Mouse (Mus musculus) neutrophil, adult 5-6 weeks (primary cell): ENCODE results near the gene Kifc3. TPM values are rescaled to one million over a fixed set of nuclear protein-coding genes. Genes with fewer than 3 reads are reported as not detected.
"Not testable (repeated sequence)": the region's sequence is repeated elsewhere in the genome, so short reads cannot be mapped to it uniquely, and the experiment has no call there.

ENCODE experiments used
- ATAC-seq: fragments of 151-379, 151-347 bp; 2 replicates; pipeline ENCODE4 v1.8.0; 2017; ENCODE audit warnings: mild to moderate bottlenecking, moderate TSS enrichment; ENCODE audit not compliant: insufficient number of reproducible peaks, poor library complexity, low FRiP score, severe bottlenecking; ENCODE audit errors: extremely low read depth
- total RNA-seq: library from RNA; stranded (forward); fragments of 200-1000 nt; gene quantifications from 2 replicates; pipeline ENCODE4 v1.2.3, GENCODE M21; 2017

The Kifc3 gene
- total RNA-seq = 1.2 and 2.2 TPM in 2 replicates

GRCm38 (mm10) chr8:95202649-95203275, at the start of gene Kifc3:
TSS of gene Kifc3 (minus strand) at chr8:95202812.
- no peak for ATAC-seq

- ATAC-seq = no peak
These were observed 49.4 kb upstream of the Kifc3 start for GRCm38 (mm10) chr8:95252056-95252455.

- no peak for ATAC-seq
These were observed 47.2 kb upstream of the Kifc3 start for GRCm38 (mm10) chr8:95249847-95250246.

GRCm38 (mm10) chr8:95247277-95247676, 44.7 kb upstream of the Kifc3 start:
- no peak for ATAC-seq

GRCm38 (mm10) chr8:95245180-95245579, 42.6 kb upstream of the Kifc3 start:
- peak; percentile 69; the same call in 1 of the 2 replicates for ATAC-seq

GRCm38 (mm10) chr8:95243853-95244252, 41.2 kb upstream of the Kifc3 start:
- no peak for ATAC-seq

GRCm38 (mm10) chr8:95242826-95243571, 40.4 kb upstream of the Kifc3 start:
- ATAC-seq = no peak

- no peak for ATAC-seq
These were observed 39.6 kb upstream of the Kifc3 start for GRCm38 (mm10) chr8:95242099-95242825.

- ATAC-seq = peak; percentile 64; the same call in 1 of the 2 replicates
These were observed 33.1 kb upstream of the Kifc3 start for GRCm38 (mm10) chr8:95235683-95236082.

- ATAC-seq = not testable (repeated sequence)
These were observed 27.5 kb upstream of the Kifc3 start for GRCm38 (mm10) chr8:95230086-95230485.

GRCm38 (mm10) chr8:95227151-95227468, 24.5 kb upstream of the Kifc3 start:
- ATAC-seq = no peak

GRCm38 (mm10) chr8:95226251-95227150, 23.9 kb upstream of the Kifc3 start:
- no peak for ATAC-seq

- ATAC-seq = no peak
These were observed 21.4 kb upstream of the Kifc3 start for GRCm38 (mm10) chr8:95223969-95224368.

GRCm38 (mm10) chr8:95221045-95221444, 18.4 kb upstream of the Kifc3 start:
- no peak for ATAC-seq

- no peak for ATAC-seq
These were observed 18.0 kb upstream of the Kifc3 start for GRCm38 (mm10) chr8:95220571-95220998.

- no peak for ATAC-seq
These were observed 17.0 kb upstream of the Kifc3 start for GRCm38 (mm10) chr8:95219623-95220022.

GRCm38 (mm10) chr8:95215709-95216360, 13.2 kb upstream of the Kifc3 start:
- no peak for ATAC-seq

GRCm38 (mm10) chr8:95209924-95210323, 7.3 kb upstream of the Kifc3 start:
- ATAC-seq = no peak
